Mouse (Mus musculus) layer of hippocampus, adult 9-10 months (tissue): ENCODE results near the gene Casq2.

ENCODE experiments used
- DNase-seq: peaks from one replicate; pipeline ENCODE4 v3.0.0; 2022; ENCODE audit warnings: low spot score

Casq2 gene

GRCm38 (mm10) chr3:102083589-102084230, 2.5 kb upstream of the Casq2 start:
- DNase-seq, result no peak

DNA sequence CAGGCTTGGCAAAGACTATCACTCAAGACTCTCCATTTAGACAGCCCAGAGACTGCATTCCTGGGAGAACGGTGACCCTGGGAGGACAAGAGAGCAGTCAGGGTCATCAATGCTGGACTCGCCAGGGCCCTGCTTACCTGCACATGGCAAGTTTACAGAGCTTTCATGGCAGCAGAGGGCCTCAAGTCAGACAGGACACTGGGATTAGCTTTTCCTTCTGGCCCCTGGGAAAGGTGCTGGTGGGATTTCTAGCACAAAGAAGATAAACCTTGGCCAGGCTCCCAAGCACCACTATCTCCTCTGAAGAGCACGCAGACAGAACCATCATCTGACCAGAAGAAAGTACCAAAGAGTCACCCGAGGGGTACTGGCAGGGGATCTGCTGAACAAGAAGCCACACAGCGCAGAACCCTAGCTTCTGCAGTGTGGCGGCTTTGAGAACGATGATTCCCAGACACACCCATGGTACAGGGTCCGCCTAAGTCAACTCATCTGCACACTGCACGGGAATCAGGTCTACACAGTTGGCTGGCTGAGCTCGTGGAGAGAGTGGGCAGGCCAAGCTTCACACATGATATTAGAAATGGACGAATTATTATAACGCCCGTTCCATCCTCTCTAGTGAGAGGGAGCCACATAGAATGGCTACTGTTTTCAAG, 1.3 kb upstream of the Casq2 start:
- DNase-seq, result no peak

GRCm38 (mm10) chr3:102085719-102086118, 496 bp upstream of the Casq2 start:
- DNase-seq, result no peak

- no peak for DNase-seq
These were observed 8.6 kb downstream of the Casq2 start for GRCm38 (mm10) chr3:102094841-102095240.

GRCm38 (mm10) chr3:102095412-102095811, 9.2 kb downstream of the Casq2 start:
- DNase-seq, result no peak

- no peak for DNase-seq
These were observed 10.2 kb downstream of the Casq2 start for GRCm38 (mm10) chr3:102096366-102096765.

DNA sequence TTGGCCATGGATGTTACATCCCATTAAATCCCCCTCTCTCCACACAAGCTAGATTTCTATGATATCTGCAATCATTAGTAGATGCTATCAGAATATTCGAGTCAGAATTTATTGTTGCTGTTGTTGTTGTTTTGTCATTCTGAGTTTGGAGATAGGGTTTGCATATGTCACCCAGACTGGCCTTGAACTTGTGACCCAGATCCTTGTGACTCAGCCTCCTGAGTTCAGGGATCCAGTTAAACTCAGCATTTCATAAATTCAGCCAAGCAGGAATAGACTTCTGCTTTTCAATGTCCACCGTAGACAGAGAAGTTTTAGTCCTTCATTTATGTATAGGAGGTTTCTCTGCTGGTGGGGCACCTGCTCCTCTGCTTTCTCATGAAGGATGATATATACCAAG, 10.8 kb downstream of the Casq2 start:
- no peak for DNase-seq

DNA sequence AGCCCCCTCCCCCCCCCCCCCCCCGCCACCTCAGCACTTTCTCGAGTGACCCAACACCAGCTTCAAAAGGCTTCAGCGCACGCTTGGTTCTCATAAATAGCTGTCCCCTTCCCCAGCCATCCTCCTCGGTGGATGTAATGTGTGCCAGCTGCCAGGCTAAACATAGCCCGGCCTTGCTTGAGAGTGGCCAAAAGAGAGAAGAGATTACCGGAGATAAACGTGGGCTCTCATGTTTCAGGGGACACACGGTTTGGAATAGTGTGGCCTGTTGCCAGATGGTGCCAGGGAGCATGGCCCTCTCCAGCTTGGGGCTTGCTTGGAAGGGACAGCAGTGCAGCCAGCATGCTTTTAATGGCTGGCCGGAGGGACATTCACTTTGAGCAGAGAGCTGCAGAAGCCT, 13.0 kb downstream of the Casq2 start:
- no peak for DNase-seq

GRCm38 (mm10) chr3:102099793-102100192, 13.6 kb downstream of the Casq2 start:
- DNase-seq, result no peak

- no peak for DNase-seq
These were observed 15.2 kb downstream of the Casq2 start for GRCm38 (mm10) chr3:102101445-102101844.

GRCm38 (mm10) chr3:102103811-102104565, 17.8 kb downstream of the Casq2 start:
- no peak for DNase-seq

DNA sequence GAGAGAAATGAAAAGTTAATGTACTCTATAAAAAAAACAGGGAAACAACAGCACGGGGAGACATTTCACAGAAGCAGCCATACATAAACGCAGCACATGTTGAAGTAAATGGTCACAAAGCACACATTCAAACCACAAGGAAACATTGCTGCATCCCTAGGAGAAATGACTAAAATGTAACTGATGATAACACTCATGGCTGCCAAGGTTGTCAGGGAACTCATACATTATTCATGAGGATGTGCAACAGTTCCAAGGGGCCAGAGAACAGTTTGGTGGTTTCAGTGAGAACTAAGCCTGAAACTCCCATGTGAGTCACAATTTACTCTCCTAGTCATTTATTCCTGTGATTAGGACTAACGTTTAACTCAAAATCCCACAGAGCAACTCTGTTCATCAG, 22.0 kb downstream of the Casq2 start:
- DNase-seq, result no peak

GRCm38 (mm10) chr3:102111979-102112599, 25.9 kb downstream of the Casq2 start:
- DNase-seq, result no peak

DNA sequence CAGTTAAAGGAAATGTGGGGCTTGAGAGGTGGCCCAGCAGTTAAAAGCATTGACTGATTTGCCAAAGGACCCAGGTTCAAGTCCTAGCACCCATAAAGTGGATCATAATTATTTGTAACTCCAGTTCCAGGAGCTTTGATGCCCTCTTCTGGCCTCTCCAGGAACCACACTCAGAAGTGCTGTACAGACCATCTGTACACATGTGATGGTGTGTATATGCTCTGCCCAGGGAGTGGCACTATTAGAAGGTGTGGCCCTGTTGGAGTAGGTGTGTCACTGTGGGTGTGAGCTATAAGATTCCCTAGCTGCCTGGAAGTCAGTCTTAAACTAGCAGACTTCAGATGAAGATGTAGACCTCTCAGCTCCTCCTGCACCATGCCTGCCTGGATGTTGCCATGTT, 34.7 kb downstream of the Casq2 start:
- no peak for DNase-seq

- no peak for DNase-seq
These were observed 35.8 kb downstream of the Casq2 start for GRCm38 (mm10) chr3:102122046-102122445.

GRCm38 (mm10) chr3:102123654-102124053, 37.4 kb downstream of the Casq2 start:
- no peak for DNase-seq

- DNase-seq, result no peak
These were observed 39.3 kb downstream of the Casq2 start for GRCm38 (mm10) chr3:102125546-102125945.

DNA sequence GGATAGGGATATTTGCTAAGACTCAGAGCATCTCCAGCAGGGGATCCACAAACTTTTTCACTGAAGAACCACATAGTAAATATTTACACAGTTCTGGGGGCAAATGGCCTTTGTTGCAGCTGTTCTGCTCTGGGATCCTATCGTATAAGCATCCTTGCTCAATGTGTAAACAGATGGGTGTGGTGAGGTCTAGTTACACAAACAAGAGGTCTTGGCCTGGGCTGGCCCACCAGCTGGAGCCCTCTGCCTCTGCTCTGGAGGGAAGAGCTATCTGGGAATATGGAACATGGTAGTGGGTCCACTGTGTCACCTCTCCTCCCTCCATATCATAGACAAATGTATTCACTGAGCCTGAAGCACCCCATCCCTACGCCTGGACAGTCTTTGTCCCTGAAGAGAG, 40.9 kb downstream of the Casq2 start:
- DNase-seq, result no peak

DNA sequence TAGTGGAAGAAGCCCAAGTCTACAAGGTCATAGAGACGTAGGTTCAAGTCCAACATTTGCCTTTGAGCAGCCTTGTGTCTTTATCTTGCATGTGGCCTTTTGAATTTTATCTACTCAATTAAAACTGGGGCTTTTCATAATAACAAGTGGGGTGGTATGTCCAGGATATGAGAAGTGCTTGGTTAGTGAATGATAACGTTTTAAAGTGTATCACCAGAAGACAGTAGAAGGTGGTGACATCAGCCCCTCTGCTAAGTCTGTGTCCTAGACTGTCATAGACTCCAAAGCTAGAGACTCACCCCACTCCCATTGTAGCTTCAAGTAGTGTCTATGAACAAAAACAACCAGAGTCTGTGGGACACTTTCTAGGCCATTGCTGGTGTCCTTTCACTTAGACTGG, 42.0 kb downstream of the Casq2 start:
- no peak for DNase-seq

GRCm38 (mm10) chr3:102130478-102130877, 44.3 kb downstream of the Casq2 start:
- no peak for DNase-seq

DNA sequence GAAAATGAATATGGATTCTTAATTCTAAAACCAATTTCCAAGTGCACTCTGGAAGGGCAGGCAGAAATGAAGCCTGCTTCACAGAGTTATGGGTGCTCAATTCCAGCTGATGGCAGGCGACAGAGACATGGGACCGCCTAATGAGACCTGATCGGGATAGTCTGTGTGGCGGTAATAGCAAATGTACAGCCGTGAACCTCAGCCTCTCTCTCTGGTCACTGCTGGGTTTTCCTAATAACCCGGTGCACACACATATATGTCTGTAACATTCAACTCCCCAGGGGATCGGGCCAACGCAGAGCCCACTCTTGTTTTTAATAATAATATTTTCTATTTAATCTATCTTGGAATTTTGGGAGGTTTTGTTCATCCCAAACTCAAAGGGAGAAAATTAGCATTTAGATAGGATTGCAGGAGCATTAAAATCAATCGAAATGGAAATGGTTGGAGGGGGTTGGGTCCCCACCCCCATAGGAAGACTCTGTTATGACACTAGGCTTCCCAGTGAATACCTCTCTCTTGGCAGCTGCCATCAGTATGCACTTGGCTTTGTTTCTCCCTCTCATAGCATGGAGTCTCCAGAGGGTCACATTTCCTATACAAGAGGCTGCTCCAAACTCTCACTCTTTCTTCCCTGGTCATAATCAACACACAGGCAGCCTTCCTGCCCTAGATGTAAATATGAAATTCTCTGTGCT, 45.6 kb downstream of the Casq2 start:
- DNase-seq, result no peak
